Mouse (Mus musculus) spleen, adult 2 months (tissue): ENCODE data around the gene Sp3.

Experiments used
- CTCF ChIP-seq: fragments of 200-500 bp; IDR thresholded peaks from 2 replicates; pipeline ENCODE4 v1.5.1; 2011; ENCODE audit warnings: mild to moderate bottlenecking, inconsistent platforms; ENCODE audit not compliant: insufficient read depth, insufficient read length, insufficient replicate concordance; ENCODE audit errors: extremely low read depth
- POLR2A ChIP-seq: fragments of 200-500 bp; IDR thresholded peaks from 2 replicates; pipeline ENCODE4 v1.6.1; 2011; ENCODE audit warnings: low read depth, low read length, inconsistent platforms

GRCm38 (mm10) chr2:73003049-73003448 lies 22.8 kb upstream of the Sp3 start:
- no peak for TF ChIP-seq CTCF
- TF ChIP-seq POLR2A = no peak
